Mouse (Mus musculus) forebrain, embryonic 11.5 days (tissue): Measurements from ENCODE around the gene Mia2. TPM values are rescaled to one million over a fixed set of nuclear protein-coding genes. Genes with fewer than 3 reads are reported as not detected.
A peak's percentile ranks its signal among the peaks of the same experiment; 100 is the strongest.

Source experiments
- ATAC-seq: fragments of 200-750 bp; cut with Nextera tagmentation; replicated peaks from 2 replicates; pipeline ENCODE4 v1.8.0; 2017; ENCODE audit warnings: moderate TSS enrichment; ENCODE audit not compliant: low FRiP score
- DNase-seq: peaks from one replicate; pipeline ENCODE4 v3.0.0-alpha.2; 2017; ENCODE audit warnings: low spot score
- H3K27ac ChIP-seq: fragments of 300-500 bp; sonication (generic); 2 replicates; pipeline ENCODE4 v1.5.1; 2014; ENCODE audit warnings: low read depth, low read length
- H3K27me3 ChIP-seq: fragments of 300-500 bp; sonication (generic); 2 replicates; pipeline ENCODE4 v1.6.1; 2014; ENCODE audit warnings: mild to moderate bottlenecking, low read length, mixed read lengths; ENCODE audit not compliant: control insufficient read depth, insufficient read depth
- H3K36me3 ChIP-seq: fragments of 300-500 bp; sonication (generic); 2 replicates; pipeline ENCODE4 v1.6.1; 2014; ENCODE audit warnings: mild to moderate bottlenecking, low read length, moderate library complexity, mixed read lengths; ENCODE audit not compliant: control insufficient read depth, insufficient read depth
- H3K4me1 ChIP-seq: fragments of 300-500 bp; sonication (generic); replicated peaks from 2 replicates; pipeline ENCODE4 v1.6.1; 2014; ENCODE audit warnings: low read length, mixed read lengths; ENCODE audit not compliant: control insufficient read depth, insufficient read depth
- H3K4me2 ChIP-seq: fragments of 300-500 bp; sonication (generic); 2 replicates; pipeline ENCODE4 v1.6.1; 2014; ENCODE audit warnings: low read depth, mild to moderate bottlenecking, low read length, moderate library complexity, mixed read lengths; ENCODE audit not compliant: severe bottlenecking
- H3K4me3 ChIP-seq: fragments of 300-500 bp; sonication (generic); 2 replicates; pipeline ENCODE4 v1.5.1; 2014; ENCODE audit warnings: low read depth, low read length
- H3K9ac ChIP-seq: fragments of 300-500 bp; sonication (generic); 2 replicates; pipeline ENCODE4 v1.6.1; 2014; ENCODE audit warnings: low read length
- H3K9me3 ChIP-seq: fragments of 300-500 bp; sonication (generic); 2 replicates; pipeline ENCODE4 v1.6.1; 2016; ENCODE audit warnings: low read length, mixed read lengths; ENCODE audit not compliant: control insufficient read depth
- WGBS: fragments of 180-500 bp; shearing (Covaris S2); extraction: QIAGEN DNeasy Blood & Tissue Kit; methylation state at CpG from one replicate; pipeline ENCODE4 v1.1.7; 2014; 5-methylcytosine and 5-hydroxymethylcytosine counted together
- polyA plus RNA-seq: library from polyadenylated mRNA; unstranded; fragments of >200 nt; fragmentation: Nextera tagmentation; extraction: Ambion mirVana; gene quantifications from 2 replicates; pipeline ENCODE4 v1.2.1, GENCODE M21; 2014

Mia2 gene
- polyA plus RNA-seq, 1 experiment from 2014 or later, result 55.2 TPM

DNA sequence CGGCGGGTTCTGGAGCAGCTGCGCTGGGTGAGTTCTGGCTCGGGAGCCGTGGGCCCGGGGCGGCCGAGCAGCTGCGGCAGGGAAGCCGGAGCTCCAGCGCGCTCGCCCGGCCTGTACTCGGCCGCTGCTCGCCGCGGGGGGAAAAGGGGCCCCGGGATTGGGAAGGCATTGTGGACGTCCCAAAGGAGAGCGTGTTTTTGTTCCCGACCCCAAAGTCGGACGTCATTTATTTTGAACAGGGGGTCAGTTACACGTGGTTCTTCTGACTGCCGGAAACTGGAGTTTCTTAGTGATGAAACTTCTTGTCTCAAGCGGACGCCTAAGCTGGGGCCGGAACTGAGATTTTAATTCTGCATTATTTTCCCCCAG is 36.0 kb downstream of the Mia2 start:
- DNase-seq (no peak), ATAC-seq (peak; percentile 82)
- peak overlapping the region; percentile 91 for H3K9ac ChIP-seq
- H3K9me3 ChIP-seq, result no peaks in the 10 kb centered on the region
- H3K4me2 ChIP-seq, result peak overlapping the region; percentile 63
- H3K4me3 ChIP-seq, result peak overlapping the region; percentile 75
- H3K36me3 ChIP-seq, result no peaks in the 10 kb centered on the region
- H3K4me1 ChIP-seq, result peaks cover 7% of the 10 kb centered on the region
- peak overlapping the region; percentile 90 for H3K27ac ChIP-seq
- WGBS, result under 1% methylated on average over 28 of the region's 30 CpGs
- no peaks in the 10 kb centered on the region for H3K27me3 ChIP-seq

DNA sequence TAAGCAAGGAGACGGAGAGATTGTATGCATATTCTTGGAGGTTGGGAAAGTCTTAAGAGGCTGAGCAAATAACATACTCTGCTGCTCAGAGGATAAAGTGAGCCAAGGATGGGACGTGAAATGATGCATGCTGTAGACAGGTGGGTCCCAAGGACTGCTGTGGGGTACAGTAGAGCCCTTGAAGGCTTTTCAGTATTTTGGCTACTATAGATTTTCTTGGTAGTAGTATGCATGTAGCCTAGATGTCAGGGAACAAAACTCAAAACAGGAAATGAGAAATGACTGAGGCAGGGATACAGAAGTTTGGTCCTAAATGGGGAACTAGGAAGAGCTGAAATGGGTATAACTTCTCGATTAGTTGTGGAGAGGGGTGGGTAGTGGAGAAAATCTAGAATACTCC is 36.9 kb downstream of the Mia2 start:
- ATAC-seq, result no peak

DNA sequence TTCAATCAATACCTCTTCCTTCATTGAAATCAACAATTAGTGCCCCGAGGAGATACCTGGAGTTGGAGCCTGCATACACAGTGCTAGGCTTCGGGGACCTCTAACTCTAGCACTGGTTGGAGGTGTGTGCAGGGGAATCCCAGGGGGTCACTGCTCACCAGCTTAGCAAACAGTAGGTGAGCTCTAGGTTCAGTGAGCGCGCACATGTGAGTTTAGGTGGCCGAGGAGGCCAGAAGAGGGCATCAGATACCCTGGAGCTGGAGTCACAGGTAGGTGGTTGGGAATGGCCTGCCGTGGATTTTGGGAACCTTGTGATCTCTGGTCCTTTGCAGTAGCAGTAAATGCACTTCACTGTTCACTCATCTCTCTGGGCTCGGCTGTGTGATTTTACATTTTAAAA is 37.3 kb downstream of the Mia2 start:
- H3K4me1 ChIP-seq, result peaks cover 7% of the 10 kb centered on the region
- H3K4me3 ChIP-seq, result no peak overlapping the region
- H3K27me3 ChIP-seq, result no peaks in the 10 kb centered on the region
- H3K4me2 ChIP-seq, result no peak overlapping the region
- no peaks in the 10 kb centered on the region for H3K36me3 ChIP-seq
- DNase-seq (no peak), ATAC-seq (no peak)
- H3K9me3 ChIP-seq, result no peaks in the 10 kb centered on the region
- WGBS, result 82% methylated on average over 7 of the region's 7 CpGs
- H3K9ac ChIP-seq, result no peak overlapping the region
- H3K27ac ChIP-seq, result no peak overlapping the region

More for the DNA sequence above, 36.9 kb downstream of the Mia2 start:
- Histone ChIP-seq H3K27ac (no peak overlapping the region), H3K4me1 (peaks cover 7% of the 10 kb centered on the region), H3K27me3 (no peaks in the 10 kb centered on the region), H3K4me2 (peak overlapping the region; percentile 63), H3K4me3 (peak overlapping the region; percentile 75; the same call in 1 of the 2 replicates), H3K36me3 (no peaks in the 10 kb centered on the region), H3K9ac (peak overlapping the region; percentile 27; the same call in 1 of the 2 replicates), H3K9me3 (no peaks in the 10 kb centered on the region)
- no peak for DNase-seq
- 57% methylated on average over 3 of the region's 3 CpGs for WGBS

DNA sequence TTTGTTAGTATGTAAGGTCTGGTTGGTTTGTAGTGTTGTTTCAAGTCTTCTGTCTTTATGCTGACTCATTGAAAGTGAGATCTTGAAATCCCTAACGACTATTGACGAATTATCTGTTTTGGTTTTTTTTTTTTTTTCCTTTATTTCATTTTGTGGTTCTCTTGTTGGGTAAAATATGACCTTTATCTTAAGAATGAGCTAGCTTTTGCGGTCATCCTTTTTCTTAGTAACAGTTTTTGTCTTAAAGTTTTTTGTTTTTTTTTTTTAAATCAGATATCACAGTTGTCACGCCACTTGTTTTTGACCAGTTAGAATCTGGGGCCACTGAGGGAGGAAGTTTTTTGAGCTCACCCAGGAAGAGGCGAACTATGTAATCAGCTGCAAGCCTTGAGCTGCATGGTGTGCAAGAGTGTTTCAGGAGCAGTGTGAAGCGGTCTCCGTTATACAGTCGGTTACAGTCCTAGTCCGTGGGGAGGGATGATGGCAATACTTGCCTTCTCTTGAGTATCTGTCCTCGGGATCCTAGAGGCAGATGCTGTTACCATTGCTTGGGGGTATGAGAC is 37.9 kb downstream of the Mia2 start:
- Histone ChIP-seq H3K27me3 (no peaks in the 10 kb centered on the region), H3K36me3 (no peaks in the 10 kb centered on the region), H3K4me1 (peaks cover 7% of the 10 kb centered on the region), H3K4me2 (no peak overlapping the region), H3K9ac (no peak overlapping the region), H3K4me3 (no peak overlapping the region), H3K9me3 (no peaks in the 10 kb centered on the region), H3K27ac (no peak overlapping the region)
- no peak for ATAC-seq
- 95% methylated on average over 10 of the region's 10 CpGs for WGBS
- DNase-seq, result no peak

DNA sequence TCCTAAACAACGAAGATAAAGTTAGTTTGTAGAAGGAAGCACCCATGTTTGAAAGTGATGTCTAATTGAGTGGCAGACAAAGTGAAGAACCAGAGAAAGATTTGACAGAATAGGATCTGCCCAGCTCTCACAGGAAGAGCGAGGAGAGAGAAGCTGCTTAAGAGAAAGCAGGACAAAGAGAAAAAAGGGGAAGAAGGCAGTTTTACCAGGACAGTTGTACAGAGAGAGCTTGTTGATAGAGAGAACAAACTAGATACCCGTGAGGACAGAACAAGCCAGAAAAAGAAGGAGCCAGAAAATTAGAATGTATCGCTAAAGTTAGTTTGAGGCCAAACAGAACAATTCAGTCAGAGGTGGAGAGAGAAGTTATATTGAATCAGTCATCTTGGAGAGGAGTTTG is 39.5 kb downstream of the Mia2 start:
- Histone ChIP-seq H3K4me2 (no peak overlapping the region), H3K4me3 (no peak overlapping the region), H3K4me1 (peaks cover 7% of the 10 kb centered on the region), H3K36me3 (no peaks in the 10 kb centered on the region; the same call in 1 of the 2 replicates), H3K27me3 (no peaks in the 10 kb centered on the region), H3K27ac (no peak overlapping the region), H3K9ac (no peak overlapping the region), H3K9me3 (no peaks in the 10 kb centered on the region)
- ATAC-seq (no peak), DNase-seq (no peak)
- WGBS, result 92% methylated on average over 4 of the region's 4 CpGs

DNA sequence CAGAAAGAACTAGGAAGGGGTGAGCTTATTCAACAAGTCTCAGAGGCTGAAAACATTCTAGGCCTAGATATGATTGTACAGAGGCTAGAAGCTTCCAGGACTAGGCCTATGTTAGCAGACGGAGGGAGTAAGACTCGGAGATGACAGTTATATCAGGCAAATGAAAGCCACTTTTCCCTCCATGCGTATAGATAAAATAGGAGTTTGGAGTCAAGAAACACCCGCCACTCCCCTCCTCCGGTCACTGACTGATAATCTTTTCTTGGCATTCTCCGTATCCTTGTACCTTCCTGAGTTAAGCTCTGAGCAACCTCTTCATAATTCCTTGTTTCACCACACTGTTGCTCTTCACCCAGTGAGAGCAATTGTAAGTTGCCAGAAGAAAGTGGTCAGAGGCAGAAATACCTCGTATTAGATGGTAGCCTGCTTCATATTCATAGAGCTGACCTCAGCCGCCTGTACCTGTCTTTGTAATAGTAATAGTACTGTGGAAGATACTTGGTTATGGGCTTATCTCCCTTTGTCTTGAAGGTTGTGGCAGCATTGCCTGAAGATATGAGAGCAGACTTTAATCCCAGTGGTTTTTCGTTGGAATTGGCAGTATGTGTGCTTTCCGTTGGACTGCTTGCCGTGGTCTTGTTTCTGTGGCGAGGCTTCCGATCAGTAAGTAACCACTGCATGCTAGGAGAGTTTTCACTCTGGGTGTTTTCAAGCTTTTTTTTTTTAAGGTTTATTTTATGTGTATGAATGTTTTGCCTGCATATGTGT is 40.1 kb downstream of the Mia2 start:
- Histone ChIP-seq H3K4me2 (no peak overlapping the region), H3K27ac (no peak overlapping the region), H3K4me1 (peaks cover 6% of the 10 kb centered on the region), H3K4me3 (no peak overlapping the region), H3K9ac (no peak overlapping the region), H3K27me3 (no peaks in the 10 kb centered on the region), H3K9me3 (no peaks in the 10 kb centered on the region), H3K36me3 (no peaks in the 10 kb centered on the region; the same call in 1 of the 2 replicates)
- 96% methylated on average over 13 of the region's 13 CpGs for WGBS
- DNase-seq (no peak), ATAC-seq (no peak)

DNA sequence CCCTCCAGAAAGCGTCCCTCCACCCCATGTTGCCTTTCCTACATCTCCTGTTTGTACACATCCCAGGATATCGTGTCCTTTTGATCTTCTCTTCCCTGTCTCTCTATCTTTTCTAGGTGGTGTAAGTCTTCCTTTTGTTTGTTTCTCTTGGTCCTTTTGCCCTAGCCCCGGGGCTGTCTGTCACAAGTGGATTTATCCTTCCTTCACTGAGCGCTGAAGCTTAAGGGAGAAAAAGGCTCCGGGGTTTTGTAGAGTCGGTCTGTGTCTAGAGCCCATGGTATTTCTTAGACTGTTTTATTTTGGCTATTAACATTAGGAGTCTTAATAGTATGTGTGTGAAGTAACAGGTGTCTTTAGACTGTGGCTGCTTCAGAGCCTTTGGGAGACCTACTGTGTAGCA is 41.4 kb downstream of the Mia2 start:
- H3K9me3 ChIP-seq, result no peaks in the 10 kb centered on the region
- no peak overlapping the region for H3K4me2 ChIP-seq
- H3K9ac ChIP-seq, result no peak overlapping the region
- ATAC-seq (no peak), DNase-seq (no peak)
- H3K27me3 ChIP-seq, result no peaks in the 10 kb centered on the region
- WGBS, result 87% methylated on average over 6 of the region's 6 CpGs
- H3K4me1 ChIP-seq, result peaks cover 6% of the 10 kb centered on the region
- no peak overlapping the region for H3K27ac ChIP-seq
- H3K36me3 ChIP-seq, result no peaks in the 10 kb centered on the region; the same call in 1 of the 2 replicates
- H3K4me3 ChIP-seq, result no peak overlapping the region

DNA sequence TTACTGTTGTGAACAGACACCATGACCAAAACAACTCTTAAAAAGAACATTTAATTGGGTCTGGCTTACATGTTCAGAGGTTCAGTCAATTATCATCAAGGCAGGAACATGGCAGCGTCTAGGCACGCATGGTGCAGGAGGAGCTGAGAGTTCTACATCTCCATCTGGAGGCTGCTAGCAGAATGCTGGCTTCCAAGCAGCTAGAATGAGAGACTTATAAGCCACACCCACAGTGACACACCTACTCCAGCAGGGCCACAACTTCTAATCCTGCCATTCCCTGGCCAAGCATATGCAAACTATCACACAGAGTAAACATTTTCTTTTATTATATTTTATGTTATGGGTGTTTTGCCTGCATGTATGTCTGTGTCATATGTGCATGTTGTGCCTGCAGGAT is 43.8 kb downstream of the Mia2 start:
- WGBS, result 84% methylated on average over 2 of the region's 2 CpGs

DNA sequence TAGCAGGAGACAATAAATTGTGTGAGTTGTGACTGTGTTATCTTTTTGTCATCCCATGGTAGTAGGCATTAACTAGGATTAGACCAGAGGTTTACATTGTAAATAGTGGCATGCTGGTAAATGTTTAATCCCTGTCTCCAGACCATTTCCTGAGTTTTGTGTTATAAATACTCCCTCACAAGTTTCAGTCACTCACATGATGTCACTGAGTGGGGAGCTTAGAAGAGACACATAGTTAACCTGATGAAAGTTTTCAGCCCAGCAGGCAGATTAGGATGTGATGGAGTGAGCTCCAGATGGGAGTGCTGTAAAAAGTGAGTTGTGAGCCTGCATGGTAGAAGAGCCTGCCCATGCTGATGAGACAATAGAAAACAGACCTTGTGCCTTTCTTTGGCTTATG is 49.5 kb downstream of the Mia2 start:
- H3K4me2 ChIP-seq, result no peak overlapping the region
- H3K36me3 ChIP-seq, result peaks cover 3% of the 10 kb centered on the region; the same call in 1 of the 2 replicates
- no peak for DNase-seq
- no peak overlapping the region for H3K4me3 ChIP-seq
- no peaks in the 10 kb centered on the region for H3K27me3 ChIP-seq
- no peaks in the 10 kb centered on the region for H3K4me1 ChIP-seq
- no peaks in the 10 kb centered on the region for H3K9me3 ChIP-seq
- no peak for ATAC-seq
- no peak overlapping the region for H3K27ac ChIP-seq
- H3K9ac ChIP-seq, result no peak overlapping the region

More for the DNA sequence above, 43.8 kb downstream of the Mia2 start:
- no peak for DNase-seq
- Histone ChIP-seq H3K36me3 (no peaks in the 10 kb centered on the region; the same call in 1 of the 2 replicates), H3K27ac (no peak overlapping the region), H3K9ac (no peak overlapping the region), H3K4me1 (no peaks in the 10 kb centered on the region), H3K4me2 (no peak overlapping the region), H3K4me3 (no peak overlapping the region), H3K9me3 (no peaks in the 10 kb centered on the region), H3K27me3 (no peaks in the 10 kb centered on the region)
- ATAC-seq, result no peak
